Mouse (Mus musculus) left cerebral cortex, postnatal 4 days (tissue): ENCODE data around the gene Sirt5. TPM values are rescaled to one million over a fixed set of nuclear protein-coding genes. Genes with fewer than 3 reads are reported as not detected.

Source experiments
- DNase-seq: peaks from one replicate; pipeline ENCODE4 v3.0.0-alpha.2; 2022
- intact Hi-C: fragments of 180-260 bp; cut with DNase I; formaldehyde crosslinking; loops from one replicate; pipeline ENCODE4 v1.15.1; 2025
- total RNA-seq, 2 experiments: library from RNA; stranded (reverse); gene quantifications; 2 replicates each; pipeline ENCODE4 v1.2.3; 2021

The Sirt5 gene
- 10 to 100 TPM; 21.0 to 23.6 TPM for total RNA-seq

- DNase-seq = peak; percentile 92
- intact Hi-C loops = no loop called here
Measured at GRCm38 (mm10) chr13:43364985-43365824, at the start of gene Sirt5. Sirt5 (plus strand) TSS chr13:43365496.

- intact Hi-C loops = no loop called here
- no peak for DNase-seq
Measured at GRCm38 (mm10) chr13:43317411-43317810, 47.9 kb upstream of the Sirt5 start.

GRCm38 (mm10) chr13:43319396-43319795 lies 45.9 kb upstream of the Sirt5 start:
- intact Hi-C loops = no loop called here

GRCm38 (mm10) chr13:43321492-43321891 lies 43.8 kb upstream of the Sirt5 start:
- intact Hi-C loops = no loop called here
- no peak for DNase-seq

More at GRCm38 (mm10) chr13:43319396-43319795, 45.9 kb upstream of the Sirt5 start:
- no peak for DNase-seq

- intact Hi-C loops = no loop called here
- DNase-seq = no peak
Measured at GRCm38 (mm10) chr13:43325427-43325826, 39.9 kb upstream of the Sirt5 start.

GRCm38 (mm10) chr13:43331721-43332444 lies 33.4 kb upstream of the Sirt5 start:
- intact Hi-C loops = no loop called here
- DNase-seq = no peak

GRCm38 (mm10) chr13:43332591-43332990 lies 32.7 kb upstream of the Sirt5 start:
- intact Hi-C loops = no loop called here
- DNase-seq = no peak

- intact Hi-C loops = no loop called here
- no peak for DNase-seq
Measured at GRCm38 (mm10) chr13:43336425-43337221, 28.7 kb upstream of the Sirt5 start.

- intact Hi-C loops = no loop called here
- DNase-seq = no peak
Measured at GRCm38 (mm10) chr13:43338001-43338400, 27.3 kb upstream of the Sirt5 start.

- intact Hi-C loops = no loop called here
- DNase-seq = no peak
Measured at GRCm38 (mm10) chr13:43338632-43339031, 26.7 kb upstream of the Sirt5 start.

- no peak for DNase-seq
- intact Hi-C loops = no loop called here
Measured at GRCm38 (mm10) chr13:43346825-43347224, 18.5 kb upstream of the Sirt5 start.

GRCm38 (mm10) chr13:43349376-43349775 lies 15.9 kb upstream of the Sirt5 start:
- no peak for DNase-seq
- intact Hi-C loops = no loop called here

GRCm38 (mm10) chr13:43350489-43351169 lies 14.7 kb upstream of the Sirt5 start:
- DNase-seq = no peak
- intact Hi-C loops = no loop called here

- DNase-seq = no peak
- intact Hi-C loops = no loop called here
Measured at GRCm38 (mm10) chr13:43353356-43353755, 11.9 kb upstream of the Sirt5 start.

- no peak for DNase-seq
- intact Hi-C loops = no loop called here
Measured at GRCm38 (mm10) chr13:43354362-43354761, 10.9 kb upstream of the Sirt5 start.

- intact Hi-C loops = no loop called here
Measured at GRCm38 (mm10) chr13:43356346-43357125, 8.8 kb upstream of the Sirt5 start.

GRCm38 (mm10) chr13:43360534-43360933 lies 4.8 kb upstream of the Sirt5 start:
- no peak for DNase-seq
- intact Hi-C loops = no loop called here

More at GRCm38 (mm10) chr13:43356346-43357125, 8.8 kb upstream of the Sirt5 start:
- no peak for DNase-seq

- intact Hi-C loops = no loop called here
- peak; percentile 35 for DNase-seq
Measured at GRCm38 (mm10) chr13:43362353-43362752, 2.9 kb upstream of the Sirt5 start.

- intact Hi-C loops = no loop called here
Measured at GRCm38 (mm10) chr13:43365825-43366184, 509 bp downstream of the Sirt5 start.

GRCm38 (mm10) chr13:43370063-43370462 lies 4.8 kb downstream of the Sirt5 start:
- intact Hi-C loops = loop anchor here (10.0 kb wide), 1 partner anchor 195 kb away; the partner anchor contains the start of gene Tbc1d7
- no peak for DNase-seq

More at GRCm38 (mm10) chr13:43365825-43366184, 509 bp downstream of the Sirt5 start:
- no peak for DNase-seq
